Mouse (Mus musculus): Measurements from ENCODE around the gene Vtn.

- TF ChIP-seq CTCF (IDR thresholded peaks at IDR 0.05; ENCODE audit: extremely low read depth, insufficient read depth, low read length) (no peak), POLR2A (IDR thresholded peaks at IDR 0.05; ENCODE audit: extremely low read depth, insufficient read depth, low read length) (no peak)
Observed at GRCm38 (mm10) chr11:78450337-78450736, 48.6 kb upstream of the Vtn start.
